17 mouse cellular contexts compared by ENCODE assay signal in the genomic region with DNA sequence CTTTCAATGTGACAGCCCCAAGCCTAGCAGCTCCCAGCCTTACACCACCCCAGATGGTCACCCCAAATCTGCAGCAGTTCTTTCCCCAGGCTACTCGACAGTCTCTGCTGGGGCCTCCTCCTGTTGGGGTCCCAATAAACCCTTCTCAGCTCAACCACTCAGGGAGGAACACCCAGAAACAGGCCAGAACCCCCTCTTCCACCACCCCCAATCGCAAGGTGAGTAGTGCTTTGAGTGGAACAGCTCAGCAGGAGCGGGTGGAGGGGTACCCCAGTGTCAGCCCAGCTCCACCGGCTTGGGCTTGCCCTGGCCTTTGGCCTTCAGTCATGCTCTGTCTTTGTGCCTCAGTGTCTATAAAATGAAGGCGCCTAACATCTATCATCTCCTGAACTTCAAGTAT. TPM values are rescaled to one million over a fixed set of nuclear protein-coding genes. Genes with fewer than 3 reads are reported as not detected.
DNase-seq lines count a peak whose midpoint lies in the region.
"Had no signal": no experiment of that assay in that cellular context is flagged by ENCODE, and none has a peak within 500 bp of the region (broad histone marks: within the 10 kb centered on the region; RNA-seq: fewer than 3 reads in every experiment).

No protein-coding gene starts in this region.

- DNase-seq in heart, adult 11 months: peak; percentile 91
- DNase-seq in heart, postnatal 14 days: no peak
- DNase-seq: adrenal gland, adult 2 months; adrenal gland, adult 8-10 months; adrenal gland, postnatal 10 days; adrenal gland, postnatal 14 days; adrenal gland, postnatal 25 days; adrenal gland, postnatal 36 days; B cell, adult 2 months; cerebellum, adult 11 months; cerebellum, adult 11-12 months; cerebellum, adult 18-20 months; cerebellum, adult 2 months had no signal

- intact Hi-C loops in heart, postnatal 14 days (cut with DNase I): no loop called here

RNA-seq across cellular contexts. Expression of gene Dnm1, which starts 14.2 kb away (rescaled TPM):
- total RNA-seq in heart, postnatal 14 days (2021): 1 to 10 TPM; 9.1 TPM

RNA-seq across cellular contexts. Expression of gene 1110008P14Rik, which starts 14.4 kb away (rescaled TPM):
- total RNA-seq in heart, postnatal 14 days (2021): 10 to 100 TPM; 45.3 to 48.2 TPM

RNA-seq across cellular contexts. Expression of gene Ciz1, which starts 15.2 kb away (rescaled TPM):
- total RNA-seq in heart, postnatal 14 days (2021): 10 to 100 TPM; 32.2 to 36.5 TPM

RNA-seq across cellular contexts. Expression of gene Lcn2, which starts 20.7 kb away (rescaled TPM):
- 1 to 10 TPM; 3.8 to 6.5 TPM for total RNA-seq in heart, postnatal 14 days (2021)
- total RNA-seq: CH12.LX, ES-E14, G1E, MEL had no signal

RNA-seq across cellular contexts. Expression of gene Ptges2, which starts 28.4 kb away (rescaled TPM):
- 10 to 100 TPM; 65.0 to 75.7 TPM for total RNA-seq in heart, postnatal 14 days (2021)
